Mouse (Mus musculus) brown adipose tissue, adult 24 weeks (tissue): ENCODE data around the gene Adap1. TPM values are rescaled to one million over a fixed set of nuclear protein-coding genes. Genes with fewer than 3 reads are reported as not detected.

Experiments used
- H3K27ac ChIP-seq: fragments of 200-500 bp; replicated peaks from 2 replicates; pipeline ENCODE4 v1.5.1; 2012; ENCODE audit warnings: low read depth, mild to moderate bottlenecking, low read length
- H3K4me1 ChIP-seq: fragments of 200-500 bp; 2 replicates; pipeline ENCODE4 v1.6.1; 2012; ENCODE audit warnings: low read length, mixed read lengths; ENCODE audit not compliant: control insufficient read depth, insufficient read depth, insufficient read length
- H3K4me3 ChIP-seq: fragments of 200-500 bp; 2 replicates; pipeline ENCODE4 v1.5.1; 2012; ENCODE audit warnings: low read depth, mild to moderate bottlenecking, low read length, moderate library complexity; ENCODE audit not compliant: insufficient read depth
- polyA plus RNA-seq: library from polyadenylated mRNA; stranded (reverse); fragments of >200 nt; gene quantifications from 2 replicates; pipeline ENCODE4 v1.2.4, GENCODE M21; 2012; ENCODE audit not compliant: missing spikeins, insufficient read depth, insufficient read length

Gene Adap1
- polyA plus RNA-seq, 1 experiment: 14.9 TPM

DNA sequence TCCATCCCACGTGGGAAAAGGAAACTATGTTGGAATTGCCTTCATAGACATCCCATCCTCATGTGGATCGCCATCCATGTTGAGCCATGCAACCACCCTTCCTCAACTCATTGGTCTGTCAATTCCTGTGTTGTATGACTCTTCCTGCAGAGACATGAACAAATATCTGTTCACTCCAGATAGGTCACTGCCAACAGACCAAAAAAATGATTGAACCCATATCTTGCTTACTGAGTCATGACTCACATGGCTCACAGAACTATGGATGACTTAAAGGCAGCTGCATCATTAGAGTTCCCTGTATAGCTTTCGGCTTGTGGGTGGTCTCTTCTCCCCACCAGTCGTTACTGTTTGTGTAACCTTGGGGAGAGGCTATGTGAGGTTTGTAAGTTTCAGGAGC is 64.0 kb downstream of the Adap1 start:
- H3K4me1 ChIP-seq: peaks cover 5% of the 10 kb centered on the region; the same call in 1 of the 2 replicates
- no peak overlapping the region for H3K4me3 ChIP-seq
- no peak overlapping the region for H3K27ac ChIP-seq

- H3K4me1 ChIP-seq: peaks cover 17% of the 10 kb centered on the region
- H3K27ac ChIP-seq: no peak overlapping the region
- no peak overlapping the region for H3K4me3 ChIP-seq
These were observed 65.6 kb downstream of the Adap1 start for GRCm38 (mm10) chr5:139259853-139260252.

DNA sequence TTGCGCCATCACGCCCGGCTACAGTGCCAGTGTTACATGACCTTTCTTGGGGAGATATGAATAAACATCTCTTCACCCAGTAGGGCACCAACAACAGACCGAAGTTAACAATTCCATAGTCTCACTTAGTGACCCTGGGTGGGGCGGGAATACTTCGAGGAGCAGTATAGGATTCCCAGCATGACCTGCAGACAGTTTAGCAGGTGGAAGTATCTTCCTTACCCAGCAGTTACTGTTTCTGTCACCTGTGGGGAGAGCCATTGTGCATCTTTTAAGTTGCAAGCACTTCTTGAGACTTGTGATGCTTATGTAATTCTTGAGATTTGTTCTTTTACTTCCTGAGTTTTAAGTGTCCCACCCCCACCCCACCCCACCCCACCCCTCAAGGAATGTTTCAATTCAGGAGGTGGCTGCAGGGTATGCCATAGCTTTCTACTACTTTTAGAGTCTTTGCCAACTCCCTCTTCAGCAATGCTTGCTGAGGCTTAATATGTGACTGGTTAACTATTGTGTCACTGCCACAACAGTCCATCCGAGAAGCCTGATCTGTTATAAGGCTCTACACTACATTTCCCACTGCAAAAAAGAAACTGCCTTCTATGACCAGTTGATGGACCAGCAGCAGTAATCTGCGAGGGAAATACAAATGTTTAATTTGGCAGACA is 66.9 kb downstream of the Adap1 start:
- Histone ChIP-seq H3K27ac (no peak overlapping the region), H3K4me3 (no peak overlapping the region), H3K4me1 (peaks cover 28% of the 10 kb centered on the region)

DNA sequence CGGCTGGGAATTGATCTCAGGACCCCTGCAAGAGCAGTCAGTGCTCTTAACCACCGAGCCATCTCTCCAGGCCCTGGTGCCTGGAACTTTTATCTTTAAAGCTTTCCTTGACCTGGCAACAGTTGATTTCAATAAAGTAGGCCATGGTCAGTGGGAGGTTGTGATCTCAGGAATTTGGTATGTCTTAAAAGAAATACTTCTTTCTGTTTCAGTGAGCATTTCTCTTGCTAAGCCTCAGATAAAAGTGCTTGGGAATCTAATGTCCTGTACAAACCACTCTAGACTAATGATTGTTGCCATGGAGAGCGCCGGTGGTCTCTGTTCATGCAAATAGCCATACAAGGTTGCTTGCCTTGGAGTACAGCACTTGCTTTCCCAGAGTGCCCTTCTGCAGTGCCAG is 67.6 kb downstream of the Adap1 start:
- Histone ChIP-seq H3K27ac (no peak overlapping the region), H3K4me3 (no peak overlapping the region), H3K4me1 (peaks cover 31% of the 10 kb centered on the region)

DNA sequence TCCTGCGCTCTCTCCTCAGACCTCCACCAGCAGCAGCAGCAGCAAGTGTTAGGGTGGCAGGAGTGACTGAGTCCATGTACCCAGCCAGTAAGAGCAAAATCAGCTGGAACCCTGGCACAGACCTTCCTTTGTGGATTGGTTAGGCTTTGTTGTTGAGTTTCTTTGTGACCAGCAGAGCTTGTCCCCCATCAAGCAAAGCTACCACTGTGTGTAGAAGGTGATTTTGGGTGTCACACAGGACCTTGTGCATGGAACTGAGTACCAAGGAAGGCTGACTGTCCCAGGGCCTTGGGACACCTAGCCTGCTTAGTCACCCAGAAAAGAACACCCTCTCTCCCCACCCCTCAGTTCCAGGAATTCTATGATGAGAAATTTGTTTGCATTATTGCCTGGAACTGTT is 68.2 kb downstream of the Adap1 start:
- Histone ChIP-seq H3K4me1 (peaks cover 31% of the 10 kb centered on the region), H3K4me3 (no peak overlapping the region), H3K27ac (no peak overlapping the region)

GRCm38 (mm10) chr5:139256211-139256765 is 69.1 kb downstream of the Adap1 start:
- H3K27ac ChIP-seq: no peak overlapping the region
- no peak overlapping the region for H3K4me3 ChIP-seq
- H3K4me1 ChIP-seq: peaks cover 31% of the 10 kb centered on the region

- H3K4me1 ChIP-seq: peaks cover 31% of the 10 kb centered on the region
- no peak overlapping the region for H3K27ac ChIP-seq
- no peak overlapping the region for H3K4me3 ChIP-seq
These were observed 69.6 kb downstream of the Adap1 start for GRCm38 (mm10) chr5:139255777-139256176.

GRCm38 (mm10) chr5:139254938-139255337 is 70.5 kb downstream of the Adap1 start:
- peaks cover 31% of the 10 kb centered on the region for H3K4me1 ChIP-seq
- no peak overlapping the region for H3K4me3 ChIP-seq
- no peak overlapping the region for H3K27ac ChIP-seq

DNA sequence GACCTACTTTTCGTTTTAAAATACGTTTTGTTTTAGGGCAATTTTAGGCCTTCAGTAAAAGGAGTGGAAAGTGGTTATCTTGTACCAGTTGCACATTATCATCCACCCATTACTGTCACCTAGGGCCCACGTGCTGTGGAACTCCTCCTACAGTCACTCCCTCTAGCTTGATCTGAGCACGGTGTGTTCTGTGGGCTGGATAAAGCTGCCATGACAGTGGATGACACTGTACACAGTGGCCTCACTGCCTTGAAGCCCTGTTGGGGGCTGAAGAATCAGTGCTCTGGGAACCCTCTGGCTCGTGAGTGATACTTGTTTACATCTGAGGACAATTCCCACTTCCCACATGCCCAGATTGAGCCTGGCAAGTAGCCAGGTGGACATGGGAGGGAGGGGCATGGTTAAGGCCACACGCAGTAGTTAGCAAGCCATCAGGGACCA is 72.1 kb downstream of the Adap1 start:
- Histone ChIP-seq H3K27ac (peak overlapping the region; percentile 80), H3K4me1 (peaks cover 31% of the 10 kb centered on the region), H3K4me3 (peak overlapping the region; percentile 84)

DNA sequence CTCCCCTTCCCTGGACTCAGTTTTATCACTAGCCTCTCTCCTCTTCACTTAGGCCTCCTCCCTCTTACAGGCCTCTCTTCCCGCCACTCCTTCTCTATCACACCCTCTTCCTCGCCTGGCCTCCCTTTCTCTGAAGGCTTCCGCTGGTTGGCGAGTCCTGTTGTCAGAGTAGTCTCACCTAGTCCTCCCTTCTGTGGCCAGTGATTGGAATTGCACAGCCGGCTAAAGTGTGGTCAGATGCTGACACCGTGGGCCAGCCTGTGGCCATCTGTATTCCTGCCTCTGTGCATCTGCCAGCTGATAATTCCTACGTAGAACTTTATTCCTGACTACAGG is 72.5 kb downstream of the Adap1 start:
- H3K4me3 ChIP-seq: peak overlapping the region; percentile 84
- H3K4me1 ChIP-seq: peaks cover 31% of the 10 kb centered on the region
- peak overlapping the region; percentile 80 for H3K27ac ChIP-seq

GRCm38 (mm10) chr5:139252081-139252909 is 73.1 kb downstream of the Adap1 start, which contains the start of gene Get4:
TSS of gene Get4 (plus strand) at chr5:139252324.
- Histone ChIP-seq H3K4me1 (peaks cover 30% of the 10 kb centered on the region), H3K4me3 (peak within 1 kb of the TSS; percentile 84), H3K27ac (peak within 1 kb of the TSS; percentile 80)

DNA sequence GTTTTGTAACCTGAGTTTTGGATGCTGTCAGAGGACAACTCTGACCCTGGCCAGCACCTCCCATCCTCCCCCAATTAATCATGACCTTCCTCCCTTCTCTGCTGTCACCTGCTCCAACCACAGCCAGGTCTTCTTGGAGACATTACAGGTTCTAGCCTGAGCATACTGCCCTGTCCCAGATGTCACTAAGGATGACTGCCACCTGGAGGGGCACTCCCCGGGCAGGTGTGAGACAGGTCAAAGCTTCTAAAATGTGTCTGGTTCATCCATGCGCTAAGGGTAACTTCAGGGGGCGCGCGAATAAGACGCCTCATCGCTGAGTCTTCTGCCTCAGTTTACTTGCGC is 73.7 kb downstream of the Adap1 start:
- H3K4me1 ChIP-seq: peaks cover 27% of the 10 kb centered on the region
- peak overlapping the region; percentile 51 for H3K27ac ChIP-seq
- H3K4me3 ChIP-seq: peak overlapping the region; percentile 84

DNA sequence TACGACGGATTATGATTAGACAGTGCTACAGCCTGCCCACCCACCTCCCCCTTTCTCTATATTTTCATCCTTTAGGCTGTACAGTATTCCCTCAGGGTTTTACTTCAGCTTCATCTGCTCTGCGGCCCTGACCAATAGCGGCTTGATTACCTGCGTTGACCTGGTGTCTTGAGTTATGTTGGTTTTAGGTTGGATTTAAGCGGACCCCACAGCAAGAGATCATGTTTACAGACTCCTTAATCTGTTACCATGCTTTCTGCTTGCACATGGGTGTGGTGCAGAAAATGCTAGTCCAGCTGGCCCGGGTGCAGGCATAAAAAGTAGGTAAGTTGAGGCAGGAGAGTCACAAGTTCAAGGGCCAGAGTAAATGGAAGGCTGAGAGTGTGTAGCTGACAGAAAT is 74.1 kb downstream of the Adap1 start:
- Histone ChIP-seq H3K27ac (0 out of 2 replicates have a peak overlapping the region, but pooled peaks have one; percentile 51), H3K4me1 (peaks cover 25% of the 10 kb centered on the region), H3K4me3 (no peak overlapping the region)

DNA sequence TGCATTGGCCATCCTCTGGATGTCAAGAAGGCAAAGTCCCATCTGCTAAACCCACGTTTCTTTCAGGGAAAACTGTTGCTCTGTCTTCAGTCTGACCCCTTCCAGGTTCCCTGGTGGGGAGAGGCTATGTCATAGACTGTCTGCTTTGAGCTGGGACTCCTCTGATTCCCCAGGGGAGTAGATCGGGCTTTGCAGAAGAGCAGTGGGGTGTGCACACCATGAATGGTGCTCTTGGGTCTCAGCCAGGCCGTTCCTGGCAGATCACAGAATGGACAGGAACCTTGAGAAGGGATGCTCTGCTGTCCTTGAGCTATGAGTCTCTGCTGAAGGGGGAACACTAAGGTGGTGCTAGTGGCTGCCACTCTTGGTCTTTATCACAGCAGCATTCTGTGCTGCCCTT is 76.6 kb downstream of the Adap1 start:
- peaks cover 5% of the 10 kb centered on the region for H3K4me1 ChIP-seq
- no peak overlapping the region for H3K4me3 ChIP-seq
- H3K27ac ChIP-seq: no peak overlapping the region

- no peak overlapping the region for H3K4me3 ChIP-seq
- H3K27ac ChIP-seq: no peak overlapping the region
- H3K4me1 ChIP-seq: no peaks in the 10 kb centered on the region
These were observed 77.7 kb downstream of the Adap1 start for GRCm38 (mm10) chr5:139247767-139248166.
